Mouse (Mus musculus): ENCODE data around the gene AC170998.1. TPM values are rescaled to one million over a fixed set of nuclear protein-coding genes. Genes with fewer than 3 reads are reported as not detected.

Gene AC170998.1
- polyA plus RNA-seq, 1 experiment, result 4.6 TPM

- no peak for TF ChIP-seq POLR2A (IDR thresholded peaks at IDR 0.05; ENCODE audit: low read depth, low read length)
- no peak for TF ChIP-seq CTCF (IDR thresholded peaks at IDR 0.05; ENCODE audit: borderline replicate concordance, insufficient read depth, low read length)
- no peaks in the 10 kb centered on the region for H3K4me1 ChIP-seq (ENCODE audit: control insufficient read depth, insufficient read depth, low read length)
- H3K27ac ChIP-seq (ENCODE audit: insufficient read depth, low read length), result no peak overlapping the region
- H3K4me3 ChIP-seq (ENCODE audit: insufficient read depth, low read length), result no peak overlapping the region
These were observed 19.9 kb downstream of the AC170998.1 start for GRCm38 (mm10) chr17:28745773-28746172.

DNA sequence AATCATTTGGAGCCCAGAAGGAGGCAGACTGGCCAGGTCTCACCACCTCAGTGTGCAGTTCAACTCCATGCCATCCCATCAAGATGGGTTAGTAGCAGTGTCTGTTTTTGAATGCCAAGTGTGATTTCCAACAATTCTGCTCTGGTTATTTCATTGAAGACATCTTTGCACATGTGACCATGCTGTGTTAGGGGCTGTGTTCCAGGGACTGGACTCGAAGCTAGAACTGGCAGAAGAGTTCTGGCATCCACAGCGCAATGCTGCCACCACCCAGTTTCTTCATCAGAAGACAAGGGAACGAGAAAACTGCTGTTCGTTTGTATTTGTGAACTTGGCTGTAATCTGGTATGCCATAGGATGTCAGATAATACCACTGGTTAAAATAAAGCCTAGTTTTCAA, 22.1 kb downstream of the AC170998.1 start:
- Histone ChIP-seq H3K27ac (ENCODE audit: insufficient read depth, low read length) (no peak overlapping the region), H3K4me1 (ENCODE audit: control insufficient read depth, insufficient read depth, low read length) (no peaks in the 10 kb centered on the region), H3K4me3 (ENCODE audit: insufficient read depth, low read length) (no peak overlapping the region)
- TF ChIP-seq CTCF (IDR thresholded peaks at IDR 0.05; ENCODE audit: borderline replicate concordance, insufficient read depth, low read length), result no peak
- no peak for TF ChIP-seq POLR2A (IDR thresholded peaks at IDR 0.05; ENCODE audit: low read depth, low read length)

DNA sequence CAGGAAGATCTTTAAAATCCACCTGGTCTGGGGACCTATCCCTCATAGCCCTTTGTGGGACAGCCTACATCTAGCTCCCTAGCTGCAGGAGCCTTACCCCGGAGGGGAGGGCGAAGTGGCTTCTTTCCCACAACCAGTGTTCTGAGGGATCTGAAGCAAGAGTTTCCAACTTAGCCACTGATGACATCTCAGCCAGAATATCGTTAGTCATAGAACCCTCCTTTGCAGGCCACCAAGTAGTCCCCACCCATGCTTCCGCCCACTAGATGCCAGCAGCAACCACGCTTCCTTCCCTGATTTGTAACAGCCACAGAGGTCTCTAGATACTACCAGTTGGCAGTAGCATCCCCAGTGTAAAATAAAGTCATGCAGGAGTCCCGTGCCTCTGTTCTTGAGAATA, 24.7 kb downstream of the AC170998.1 start:
- TF ChIP-seq CTCF (IDR thresholded peaks at IDR 0.05; ENCODE audit: borderline replicate concordance, insufficient read depth, low read length) (no peak), POLR2A (IDR thresholded peaks at IDR 0.05; ENCODE audit: low read depth, low read length) (no peak)
- H3K4me1 ChIP-seq (ENCODE audit: control insufficient read depth, insufficient read depth, low read length), result no peaks in the 10 kb centered on the region
- H3K27ac ChIP-seq (ENCODE audit: insufficient read depth, low read length), result no peak overlapping the region

GRCm38 (mm10) chr17:28756447-28756846, 30.6 kb downstream of the AC170998.1 start:
- TF ChIP-seq POLR2A (IDR thresholded peaks at IDR 0.05; ENCODE audit: low read depth, low read length) (no peak), CTCF (IDR thresholded peaks at IDR 0.05; ENCODE audit: borderline replicate concordance, insufficient read depth, low read length) (no peak)
- no peak overlapping the region for H3K4me3 ChIP-seq (ENCODE audit: insufficient read depth, low read length)
- no peak overlapping the region for H3K27ac ChIP-seq (ENCODE audit: insufficient read depth, low read length)
- H3K4me1 ChIP-seq (ENCODE audit: control insufficient read depth, insufficient read depth, low read length), result no peaks in the 10 kb centered on the region

More for the DNA sequence above, 24.7 kb downstream of the AC170998.1 start:
- no peak overlapping the region for H3K4me3 ChIP-seq (ENCODE audit: insufficient read depth, low read length)

GRCm38 (mm10) chr17:28757470-28757869, 31.6 kb downstream of the AC170998.1 start:
- H3K4me3 ChIP-seq (ENCODE audit: insufficient read depth, low read length), result no peak overlapping the region
- no peak overlapping the region for H3K27ac ChIP-seq (ENCODE audit: insufficient read depth, low read length)
- H3K4me1 ChIP-seq (ENCODE audit: control insufficient read depth, insufficient read depth, low read length), result no peaks in the 10 kb centered on the region
- no peak for TF ChIP-seq CTCF (IDR thresholded peaks at IDR 0.05; ENCODE audit: borderline replicate concordance, insufficient read depth, low read length)
- no peak for TF ChIP-seq POLR2A (IDR thresholded peaks at IDR 0.05; ENCODE audit: low read depth, low read length)

DNA sequence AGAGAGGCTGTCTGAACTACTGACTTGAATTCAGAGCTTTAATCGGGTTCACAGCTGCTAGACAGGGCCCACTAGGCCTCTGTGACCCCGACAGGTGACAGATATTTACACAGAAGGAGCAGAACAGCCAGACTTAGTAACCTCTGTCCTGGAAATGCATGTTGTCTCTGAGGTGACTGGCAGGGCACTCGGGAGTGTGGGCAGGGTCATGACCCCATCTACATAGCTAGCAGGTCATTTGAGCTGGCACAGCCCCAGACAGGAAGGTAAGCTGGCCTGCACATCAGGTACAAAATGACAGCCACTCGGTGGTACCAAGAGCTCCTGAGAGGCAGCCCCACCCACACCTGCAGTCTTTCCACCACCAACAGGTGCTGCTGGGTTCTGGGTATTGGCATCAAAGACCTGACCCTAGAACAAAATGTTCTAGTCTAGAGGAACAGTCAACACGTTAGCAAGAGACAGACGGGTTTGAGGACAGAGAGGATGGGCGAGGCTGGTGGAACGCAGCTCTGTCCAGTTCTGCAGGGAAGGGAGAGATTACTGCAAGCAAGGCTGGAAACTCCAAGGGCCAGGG, 34.9 kb downstream of the AC170998.1 start:
- H3K4me1 ChIP-seq (ENCODE audit: control insufficient read depth, insufficient read depth, low read length), result no peaks in the 10 kb centered on the region
- no peak for TF ChIP-seq POLR2A (IDR thresholded peaks at IDR 0.05; ENCODE audit: low read depth, low read length)
- TF ChIP-seq CTCF (IDR thresholded peaks at IDR 0.05; ENCODE audit: borderline replicate concordance, insufficient read depth, low read length), result no peak

DNA sequence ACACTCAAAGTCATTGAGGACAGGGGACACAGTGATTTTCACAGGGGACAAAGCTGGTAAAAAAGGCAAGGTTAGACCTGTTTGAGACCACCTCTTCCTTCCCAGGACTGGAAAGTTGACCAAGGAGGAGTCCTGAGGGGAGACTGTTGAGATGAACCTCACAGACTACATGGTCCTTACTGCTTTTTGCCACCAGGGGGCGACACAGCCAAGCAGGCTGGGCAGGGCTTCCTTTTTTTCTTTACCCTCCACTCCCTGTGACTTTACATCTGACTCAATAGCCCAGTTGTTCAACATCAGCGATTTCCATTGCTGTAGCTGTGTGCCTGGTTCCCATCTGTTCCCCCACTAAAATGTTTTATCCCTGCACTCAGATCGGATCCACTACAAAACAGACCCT, 36.0 kb downstream of the AC170998.1 start:
- Histone ChIP-seq H3K4me1 (ENCODE audit: control insufficient read depth, insufficient read depth, low read length) (no peaks in the 10 kb centered on the region), H3K27ac (ENCODE audit: insufficient read depth, low read length) (no peak overlapping the region), H3K4me3 (ENCODE audit: insufficient read depth, low read length) (no peak overlapping the region)
- TF ChIP-seq CTCF (IDR thresholded peaks at IDR 0.05; ENCODE audit: borderline replicate concordance, insufficient read depth, low read length) (peak; percentile 85), POLR2A (IDR thresholded peaks at IDR 0.05; ENCODE audit: low read depth, low read length) (no peak)

More for the DNA sequence above, 34.9 kb downstream of the AC170998.1 start:
- H3K27ac ChIP-seq (ENCODE audit: insufficient read depth, low read length), result no peak overlapping the region
- no peak overlapping the region for H3K4me3 ChIP-seq (ENCODE audit: insufficient read depth, low read length)

DNA sequence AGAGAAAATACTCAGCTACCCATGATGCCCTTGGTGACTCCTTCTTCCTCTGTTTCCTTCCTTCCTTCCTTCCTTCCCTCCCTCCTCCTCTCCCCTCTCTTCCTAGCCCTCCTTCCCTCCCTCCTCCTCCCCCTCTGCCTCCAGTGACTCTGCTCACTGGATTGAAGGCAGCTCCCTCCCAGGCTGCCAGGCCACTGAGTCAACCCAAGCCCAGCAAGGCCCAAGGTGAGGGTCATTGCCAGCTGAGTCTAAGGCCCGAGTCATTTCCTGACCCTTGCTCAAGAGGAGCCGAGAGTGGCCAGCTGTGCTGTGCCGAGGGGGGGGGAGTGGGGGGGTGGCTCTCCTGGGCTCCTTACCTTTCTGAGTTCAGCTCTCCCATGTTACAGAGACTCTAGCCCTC, 40.3 kb downstream of the AC170998.1 start:
- Histone ChIP-seq H3K4me1 (ENCODE audit: control insufficient read depth, insufficient read depth, low read length) (no peaks in the 10 kb centered on the region), H3K4me3 (ENCODE audit: insufficient read depth, low read length) (no peak overlapping the region), H3K27ac (ENCODE audit: insufficient read depth, low read length) (peak overlapping the region; percentile 66; the same call in 1 of the 2 replicates)
- TF ChIP-seq CTCF (IDR thresholded peaks at IDR 0.05; ENCODE audit: borderline replicate concordance, insufficient read depth, low read length) (no peak), POLR2A (IDR thresholded peaks at IDR 0.05; ENCODE audit: low read depth, low read length) (no peak)

- Histone ChIP-seq H3K4me3 (ENCODE audit: insufficient read depth, low read length) (no peak overlapping the region), H3K27ac (ENCODE audit: insufficient read depth, low read length) (peak overlapping the region; percentile 66; the same call in 1 of the 2 replicates), H3K4me1 (ENCODE audit: control insufficient read depth, insufficient read depth, low read length) (no peaks in the 10 kb centered on the region)
- no peak for TF ChIP-seq POLR2A (IDR thresholded peaks at IDR 0.05; ENCODE audit: low read depth, low read length)
- TF ChIP-seq CTCF (IDR thresholded peaks at IDR 0.05; ENCODE audit: borderline replicate concordance, insufficient read depth, low read length), result no peak
These were observed 41.1 kb downstream of the AC170998.1 start for GRCm38 (mm10) chr17:28766781-28767515.

Data from embryonic fibroblast, embryonic 13.5 days (primary cell).